Mouse (Mus musculus): Measurements from ENCODE around the gene Hist1h2bp. TPM values are rescaled to one million over a fixed set of nuclear protein-coding genes. Genes with fewer than 3 reads are reported as not detected.
"Not testable (repeated sequence)": the region's sequence is repeated elsewhere in the genome, so short reads cannot be mapped to it uniquely, and the experiment has no call there.

The Hist1h2bp gene
- polyA plus RNA-seq, 1 experiment from 2014 or later, result 3.4 TPM

- Histone ChIP-seq H3K9me3 (ENCODE audit: low read depth, low read length) (no peaks in the 10 kb centered on the region), H3K4me2 (peak within 1 kb of the TSS; percentile 88), H3K27me3 (ENCODE audit: insufficient read depth, low read length) (no peaks in the 10 kb centered on the region), H3K36me3 (ENCODE audit: insufficient read depth) (no peaks in the 10 kb centered on the region), H3K4me3 (ENCODE audit: low read depth, low read length) (peak within 1 kb of the TSS; percentile 70), H3K4me1 (ENCODE audit: insufficient read depth) (peaks cover 4% of the 10 kb centered on the region; the same call in 1 of the 2 replicates), H3K27ac (ENCODE audit: low read depth) (peak within 1 kb of the TSS; percentile 100), H3K9ac (peak within 1 kb of the TSS; percentile 99)
- under 1% methylated on average over 44 of the region's 44 CpGs for WGBS
- ATAC-seq (ENCODE audit: insufficient read depth) (peak; percentile 55), DNase-seq (peak; percentile 96)
- TF ChIP-seq CTCF (IDR thresholded peaks at IDR 0.05; ENCODE audit: low read depth), result no peak
These were observed 7.2 kb upstream of the Hist1h2bp start, which contains the start of gene Hist1h1b for GRCm38 (mm10) chr13:21779767-21780731. Hist1h1b (minus strand) TSS chr13:21780625.

- Histone ChIP-seq H3K4me2 (peak overlapping the region; percentile 88), H3K9ac (peak overlapping the region; percentile 99), H3K9me3 (ENCODE audit: low read depth, low read length) (no peaks in the 10 kb centered on the region), H3K36me3 (ENCODE audit: insufficient read depth) (no peaks in the 10 kb centered on the region), H3K27ac (ENCODE audit: low read depth) (peak overlapping the region; percentile 100), H3K4me1 (ENCODE audit: insufficient read depth) (peaks cover 7% of the 10 kb centered on the region; the same call in 1 of the 2 replicates), H3K27me3 (ENCODE audit: insufficient read depth, low read length) (no peaks in the 10 kb centered on the region), H3K4me3 (ENCODE audit: low read depth, low read length) (peak overlapping the region; percentile 70)
- ATAC-seq (ENCODE audit: insufficient read depth) (no peak), DNase-seq (peak; percentile 11)
- WGBS, result 35% methylated on average over 6 of the region's 6 CpGs
- TF ChIP-seq CTCF (IDR thresholded peaks at IDR 0.05; ENCODE audit: low read depth), result no peak
These were observed 6.2 kb upstream of the Hist1h2bp start for GRCm38 (mm10) chr13:21781021-21781555.

GRCm38 (mm10) chr13:21781639-21782038 is 5.6 kb upstream of the Hist1h2bp start:
- Histone ChIP-seq H3K27me3 (ENCODE audit: insufficient read depth, low read length) (no peaks in the 10 kb centered on the region), H3K36me3 (ENCODE audit: insufficient read depth) (no peaks in the 10 kb centered on the region), H3K27ac (ENCODE audit: low read depth) (peak overlapping the region; percentile 100), H3K9me3 (ENCODE audit: low read depth, low read length) (no peaks in the 10 kb centered on the region), H3K4me2 (peak overlapping the region; percentile 88), H3K4me1 (ENCODE audit: insufficient read depth) (peaks cover 9% of the 10 kb centered on the region; the same call in 1 of the 2 replicates), H3K4me3 (ENCODE audit: low read depth, low read length) (no peak overlapping the region), H3K9ac (no peak overlapping the region)
- DNase-seq (no peak), ATAC-seq (ENCODE audit: insufficient read depth) (no peak)
- WGBS, result 87% methylated on average over 1 of the region's 1 CpGs
- no peak for TF ChIP-seq CTCF (IDR thresholded peaks at IDR 0.05; ENCODE audit: low read depth)

GRCm38 (mm10) chr13:21782361-21783254 is 4.7 kb upstream of the Hist1h2bp start:
- not testable (repeated sequence) for ATAC-seq (ENCODE audit: insufficient read depth); H3K27me3 ChIP-seq (ENCODE audit: insufficient read depth, low read length); H3K9me3 ChIP-seq (ENCODE audit: low read depth, low read length); H3K4me1 ChIP-seq (ENCODE audit: insufficient read depth); H3K36me3 ChIP-seq (ENCODE audit: insufficient read depth)
- WGBS, result under 1% methylated on average over 13 of the region's 35 CpGs
- Histone ChIP-seq H3K4me2 (peak overlapping the region; percentile 90), H3K27ac (ENCODE audit: low read depth) (peak overlapping the region; percentile 100), H3K4me3 (ENCODE audit: low read depth, low read length) (peak overlapping the region; percentile 46), H3K9ac (peak overlapping the region; percentile 79)
- DNase-seq, result peak; percentile 84

- H3K4me1 ChIP-seq (ENCODE audit: insufficient read depth), result peaks cover 12% of the 10 kb centered on the region; the same call in 1 of the 2 replicates
- H3K36me3 ChIP-seq (ENCODE audit: insufficient read depth), result no peaks in the 10 kb centered on the region
- H3K9ac ChIP-seq, result peak within 1 kb of the TSS; percentile 79
- no peaks in the 10 kb centered on the region for H3K27me3 ChIP-seq (ENCODE audit: insufficient read depth, low read length)
- DNase-seq, result peak; percentile 95
- ATAC-seq (ENCODE audit: insufficient read depth), result peak; percentile 67
- under 1% methylated on average over 13 of the region's 20 CpGs for WGBS
- TF ChIP-seq CTCF (IDR thresholded peaks at IDR 0.05; ENCODE audit: low read depth), result no peak
- peak within 1 kb of the TSS; percentile 90 for H3K4me2 ChIP-seq
- peak within 1 kb of the TSS; percentile 46 for H3K4me3 ChIP-seq (ENCODE audit: low read depth, low read length)
- peak within 1 kb of the TSS; percentile 100 for H3K27ac ChIP-seq (ENCODE audit: low read depth)
- H3K9me3 ChIP-seq (ENCODE audit: low read depth, low read length), result no peaks in the 10 kb centered on the region
These were observed 4.0 kb upstream of the Hist1h2bp start, which contains the start of gene Hist1h3i for GRCm38 (mm10) chr13:21783255-21783617. Hist1h3i (minus strand) TSS chr13:21783370.

DNA sequence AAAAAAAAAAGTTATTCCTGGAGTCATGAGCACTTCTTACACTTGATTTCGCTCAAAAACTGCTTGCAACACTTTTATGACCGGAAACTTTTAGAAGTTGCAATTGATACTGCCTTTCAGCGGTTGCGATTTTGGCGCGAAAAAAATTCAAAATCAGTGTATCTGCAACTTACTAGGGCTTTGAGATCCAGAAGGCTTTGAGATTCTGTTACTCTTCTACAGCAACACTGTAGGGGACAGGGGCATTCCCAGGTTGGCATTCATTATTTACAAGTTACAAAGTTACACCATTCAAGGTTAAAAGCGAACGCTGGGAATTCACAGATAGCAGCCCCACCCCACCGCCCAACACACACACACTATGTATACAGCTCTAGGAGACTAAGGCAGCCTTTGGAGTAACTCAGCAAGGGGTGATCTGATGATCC is 3.5 kb upstream of the Hist1h2bp start:
- Histone ChIP-seq H3K27me3 (ENCODE audit: insufficient read depth, low read length) (no peaks in the 10 kb centered on the region), H3K9ac (peak overlapping the region; percentile 45), H3K4me3 (ENCODE audit: low read depth, low read length) (peak overlapping the region; percentile 46), H3K27ac (ENCODE audit: low read depth) (peak overlapping the region; percentile 100), H3K9me3 (ENCODE audit: low read depth, low read length) (no peaks in the 10 kb centered on the region), H3K4me1 (ENCODE audit: insufficient read depth) (peaks cover 17% of the 10 kb centered on the region; the same call in 1 of the 2 replicates), H3K4me2 (peak overlapping the region; percentile 90), H3K36me3 (ENCODE audit: insufficient read depth) (no peaks in the 10 kb centered on the region)
- WGBS, result 1% methylated on average over 9 of the region's 9 CpGs
- DNase-seq (peak; percentile 88), ATAC-seq (ENCODE audit: insufficient read depth) (no peak)
- no peak for TF ChIP-seq CTCF (IDR thresholded peaks at IDR 0.05; ENCODE audit: low read depth)
